Mouse (Mus musculus) liver, postnatal 0 days (tissue): ENCODE data around the gene 9530003J23Rik.

Source experiments
- CTCF ChIP-seq: sonication (generic); IDR thresholded peaks from 2 replicates; pipeline ENCODE4 v1.5.1; 2016; ENCODE audit warnings: antibody characterized with exemption, low read depth
- EP300 ChIP-seq: IDR thresholded peaks from 2 replicates; pipeline ENCODE4 v1.6.1; 2016; ENCODE audit warnings: antibody characterized with exemption, low read depth, mild to moderate bottlenecking

GRCm38 (mm10) chr10:117281381-117281920, 42.9 kb upstream of the 9530003J23Rik start:
- no peak for TF ChIP-seq EP300
- no peak for TF ChIP-seq CTCF
